Mouse (Mus musculus) cerebellum, adult 2 months (tissue): ENCODE measurements around the gene Insr.

Source experiments
- CTCF ChIP-seq: fragments of 200-500 bp; IDR thresholded peaks from 2 replicates; pipeline ENCODE4 v1.5.1; 2011; ENCODE audit warnings: low read depth, mild to moderate bottlenecking, control low read depth, low read length, moderate library complexity, borderline replicate concordance; ENCODE audit not compliant: insufficient read depth
- POLR2A ChIP-seq: fragments of 200-500 bp; IDR thresholded peaks from 2 replicates; pipeline ENCODE4 v1.6.1; 2011; ENCODE audit warnings: low read length, control low read depth, borderline replicate concordance; ENCODE audit not compliant: insufficient read depth

- TF ChIP-seq POLR2A (peak; percentile 78), CTCF (no peak)
These were observed at the start of gene Insr for GRCm38 (mm10) chr8:3278934-3279720.
